Mouse (Mus musculus): ENCODE results near the gene Sorl1. TPM values are rescaled to one million over a fixed set of nuclear protein-coding genes. Genes with fewer than 3 reads are reported as not detected.

Sorl1 gene
- total RNA-seq, 1 experiment, result 24.1 TPM

DNA sequence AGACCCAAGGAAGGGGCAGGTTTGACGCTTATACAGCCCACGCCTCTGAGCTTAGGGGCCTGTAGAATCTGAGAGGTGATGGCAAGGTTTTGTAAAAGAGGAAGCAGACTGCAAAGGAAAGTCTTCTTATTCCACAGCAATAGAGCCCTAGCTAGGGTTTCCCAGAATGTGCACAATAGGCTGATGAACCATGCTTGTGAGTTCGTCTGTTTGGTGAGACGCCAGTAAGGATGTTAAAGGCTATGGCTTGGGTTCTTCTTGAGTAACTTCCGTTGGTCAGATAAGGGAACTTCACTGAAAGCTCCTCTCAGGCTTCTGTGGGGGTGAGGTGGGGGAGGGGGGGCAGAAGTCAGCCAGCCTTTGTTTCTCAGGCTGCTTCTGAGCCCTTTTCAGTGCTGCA is 3.9 kb upstream of the Sorl1 start:
- Histone ChIP-seq H3K9me3 (ENCODE audit: control insufficient read depth, insufficient read depth, low read depth, low read length) (no peaks in the 10 kb centered on the region), H3K4me1 (ENCODE audit: control insufficient read depth in 2 of 2, insufficient read depth in 2 of 2, low read length in 2 of 2, poor library complexity in 1 of 2) (peaks cover 9 to 17% of the 10 kb centered on the region in 2 experiments; a peak in 3 of 4 replicates), H3K36me3 (ENCODE audit: control insufficient read depth, insufficient read depth, low read length, poor library complexity, severe bottlenecking) (no peaks in the 10 kb centered on the region), H3K4me3 (ENCODE audit: insufficient read depth in 1 of 2, low read depth in 1 of 2, low read length in 2 of 2, poor library complexity in 1 of 2, severe bottlenecking in 1 of 2) (no peak overlapping the region), H3K27ac (ENCODE audit: insufficient read depth, low read depth, low read length, poor library complexity, severe bottlenecking) (no peak overlapping the region), H3K9ac (ENCODE audit: insufficient read depth, low read depth, low read length, poor library complexity, severe bottlenecking) (no peak overlapping the region)
- no peak for DNase-seq (ENCODE audit: low read depth, low spot score)
- no peak for TF ChIP-seq MAFK (IDR thresholded peaks at IDR 0.05; ENCODE audit: insufficient read depth, low read depth, low read length)
- TF ChIP-seq CHD2 (IDR thresholded peaks at IDR 0.05; ENCODE audit: low read depth, low read length), result no peak
- TF ChIP-seq ZNF384 (IDR thresholded peaks at IDR 0.05; ENCODE audit: low read depth, low read length), result no peak
- TF ChIP-seq ZC3H11A (IDR thresholded peaks at IDR 0.05; ENCODE audit: borderline replicate concordance, low read depth, low read length), result no peak
- no peak for TF ChIP-seq HCFC1 (IDR thresholded peaks at IDR 0.05; ENCODE audit: borderline replicate concordance, insufficient read depth, low read length)
- in situ Hi-C loops (cut with MboI; ENCODE audit: low sequenced_read_pairs in 2 of 2, unreplicated experiment in 2 of 2), result no loop called here

DNA sequence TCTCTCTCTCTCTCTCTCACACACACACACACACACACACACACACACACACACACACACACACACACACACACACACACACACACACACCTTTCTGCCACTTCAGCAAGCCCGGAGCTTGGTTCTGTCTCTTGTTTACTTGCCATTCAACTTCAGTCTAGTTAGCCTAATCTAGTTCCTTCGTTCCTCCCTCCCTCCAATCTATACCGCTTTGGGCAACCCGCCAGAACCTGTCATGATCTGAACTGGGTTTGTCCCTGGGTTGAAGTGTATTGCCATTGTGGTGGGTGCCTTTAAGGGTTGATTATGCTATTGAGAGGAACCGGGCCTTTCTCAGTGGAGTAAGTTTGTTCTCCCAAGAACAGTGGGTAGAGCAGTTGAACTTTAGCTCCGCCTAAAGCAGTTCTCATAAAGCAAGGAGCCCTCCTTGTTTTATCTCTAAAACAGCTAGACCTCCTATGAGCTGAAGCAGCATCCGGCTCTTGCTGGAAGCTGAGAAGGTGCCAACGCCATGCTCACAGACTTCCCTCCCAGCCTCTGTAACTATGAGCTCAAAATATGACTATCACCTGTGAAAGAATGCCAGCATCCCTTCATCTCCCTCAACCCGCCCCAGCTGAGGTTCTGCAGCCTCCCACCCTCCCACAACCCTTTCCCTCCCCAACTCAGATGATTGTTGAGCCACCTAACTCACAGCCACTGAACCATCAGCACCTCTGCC is 1.3 kb upstream of the Sorl1 start:
- no peak for DNase-seq (ENCODE audit: low read depth, low spot score)
- Histone ChIP-seq H3K4me3 (ENCODE audit: insufficient read depth in 1 of 2, low read depth in 1 of 2, low read length in 2 of 2, poor library complexity in 1 of 2, severe bottlenecking in 1 of 2) (no peak overlapping the region), H3K27ac (ENCODE audit: insufficient read depth, low read depth, low read length, poor library complexity, severe bottlenecking) (no peak overlapping the region), H3K36me3 (ENCODE audit: control insufficient read depth, insufficient read depth, low read length, poor library complexity, severe bottlenecking) (no peaks in the 10 kb centered on the region; the same call in 1 of the 2 replicates), H3K4me1 (ENCODE audit: control insufficient read depth in 2 of 2, insufficient read depth in 2 of 2, low read length in 2 of 2, poor library complexity in 1 of 2) (peaks cover 9 to 26% of the 10 kb centered on the region in 2 experiments; a peak in 3 of 4 replicates), H3K9me3 (ENCODE audit: control insufficient read depth, insufficient read depth, low read depth, low read length) (no peaks in the 10 kb centered on the region), H3K9ac (ENCODE audit: insufficient read depth, low read depth, low read length, poor library complexity, severe bottlenecking) (no peak overlapping the region)
- in situ Hi-C loops (cut with MboI; ENCODE audit: low sequenced_read_pairs in 2 of 2, unreplicated experiment in 2 of 2), result no loop called here
- no peak for TF ChIP-seq CHD2 (IDR thresholded peaks at IDR 0.05; ENCODE audit: low read depth, low read length)
- TF ChIP-seq HCFC1 (IDR thresholded peaks at IDR 0.05; ENCODE audit: borderline replicate concordance, insufficient read depth, low read length), result no peak
- TF ChIP-seq ZC3H11A (IDR thresholded peaks at IDR 0.05; ENCODE audit: borderline replicate concordance, low read depth, low read length), result no peak
- TF ChIP-seq MAFK (IDR thresholded peaks at IDR 0.05; ENCODE audit: insufficient read depth, low read depth, low read length), result no peak
- TF ChIP-seq ZNF384 (IDR thresholded peaks at IDR 0.05; ENCODE audit: low read depth, low read length), result no peak

DNA sequence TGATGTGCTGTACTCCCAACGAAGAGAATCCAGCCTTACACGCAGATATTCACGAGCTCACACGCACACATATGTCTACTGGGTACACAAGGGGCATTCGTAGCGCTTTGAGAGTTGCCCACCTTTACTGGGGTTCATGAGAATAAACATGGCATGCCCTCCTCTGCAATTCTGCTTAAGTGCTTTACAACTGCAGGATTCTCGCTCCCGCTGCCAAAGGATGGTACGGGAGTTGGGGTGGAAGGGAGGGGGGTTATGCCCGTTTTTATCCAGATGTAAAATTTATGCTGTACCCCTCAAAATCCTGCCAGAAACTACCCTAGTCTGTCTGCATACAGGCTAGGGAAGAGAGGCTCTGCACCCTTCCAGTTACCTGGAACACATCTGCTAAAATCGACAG is 893 bp downstream of the Sorl1 start:
- H3K27ac ChIP-seq (ENCODE audit: insufficient read depth, low read depth, low read length, poor library complexity, severe bottlenecking), result no peak overlapping the region
- H3K4me3 ChIP-seq (ENCODE audit: insufficient read depth in 1 of 2, low read depth in 1 of 2, low read length in 2 of 2, poor library complexity in 1 of 2, severe bottlenecking in 1 of 2), result peak overlapping the region; percentile 80 to 92
- TF ChIP-seq ZNF384 (IDR thresholded peaks at IDR 0.05; ENCODE audit: low read depth, low read length) (no peak), CHD2 (IDR thresholded peaks at IDR 0.05; ENCODE audit: low read depth, low read length) (no peak), ZC3H11A (IDR thresholded peaks at IDR 0.05; ENCODE audit: borderline replicate concordance, low read depth, low read length) (no peak), MAFK (IDR thresholded peaks at IDR 0.05; ENCODE audit: insufficient read depth, low read depth, low read length) (no peak), HCFC1 (IDR thresholded peaks at IDR 0.05; ENCODE audit: borderline replicate concordance, insufficient read depth, low read length) (no peak)
- peak overlapping the region; percentile 82 for H3K9ac ChIP-seq (ENCODE audit: insufficient read depth, low read depth, low read length, poor library complexity, severe bottlenecking)
- H3K9me3 ChIP-seq (ENCODE audit: control insufficient read depth, insufficient read depth, low read depth, low read length), result no peaks in the 10 kb centered on the region
- in situ Hi-C loops (cut with MboI; ENCODE audit: low sequenced_read_pairs in 2 of 2, unreplicated experiment in 2 of 2), result no loop called here
- H3K36me3 ChIP-seq (ENCODE audit: control insufficient read depth, insufficient read depth, low read length, poor library complexity, severe bottlenecking), result no peaks in the 10 kb centered on the region; the same call in 1 of the 2 replicates
- no peak for DNase-seq (ENCODE audit: low read depth, low spot score)
- peaks cover 9 to 18% of the 10 kb centered on the region in 2 experiments; a peak in 3 of 4 replicates for H3K4me1 ChIP-seq (ENCODE audit: control insufficient read depth in 2 of 2, insufficient read depth in 2 of 2, low read length in 2 of 2, poor library complexity in 1 of 2)

- Histone ChIP-seq H3K4me3 (ENCODE audit: insufficient read depth in 1 of 2, low read depth in 1 of 2, low read length in 2 of 2, poor library complexity in 1 of 2, severe bottlenecking in 1 of 2) (peak overlapping the region in 1 of 2 experiments; percentile 92; a peak in 1 of 4 replicates), H3K4me1 (ENCODE audit: control insufficient read depth in 2 of 2, insufficient read depth in 2 of 2, low read length in 2 of 2, poor library complexity in 1 of 2) (peaks cover 5 to 12% of the 10 kb centered on the region in 2 experiments; a peak in 3 of 4 replicates), H3K27ac (ENCODE audit: insufficient read depth, low read depth, low read length, poor library complexity, severe bottlenecking) (no peak overlapping the region), H3K9me3 (ENCODE audit: control insufficient read depth, insufficient read depth, low read depth, low read length) (no peaks in the 10 kb centered on the region), H3K9ac (ENCODE audit: insufficient read depth, low read depth, low read length, poor library complexity, severe bottlenecking) (no peak overlapping the region), H3K36me3 (ENCODE audit: control insufficient read depth, insufficient read depth, low read length, poor library complexity, severe bottlenecking) (no peaks in the 10 kb centered on the region; the same call in 1 of the 2 replicates)
- no peak for TF ChIP-seq HCFC1 (IDR thresholded peaks at IDR 0.05; ENCODE audit: borderline replicate concordance, insufficient read depth, low read length)
- TF ChIP-seq MAFK (IDR thresholded peaks at IDR 0.05; ENCODE audit: insufficient read depth, low read depth, low read length), result no peak
- TF ChIP-seq ZC3H11A (IDR thresholded peaks at IDR 0.05; ENCODE audit: borderline replicate concordance, low read depth, low read length), result no peak
- no peak for TF ChIP-seq CHD2 (IDR thresholded peaks at IDR 0.05; ENCODE audit: low read depth, low read length)
- no peak for TF ChIP-seq ZNF384 (IDR thresholded peaks at IDR 0.05; ENCODE audit: low read depth, low read length)
- no peak for DNase-seq (ENCODE audit: low read depth, low spot score)
- in situ Hi-C loops (cut with MboI; ENCODE audit: low sequenced_read_pairs in 2 of 2, unreplicated experiment in 2 of 2), result no loop called here
Measured at GRCm38 (mm10) chr9:42122441-42122840, 1.7 kb downstream of the Sorl1 start.
